In the genomic region with DNA sequence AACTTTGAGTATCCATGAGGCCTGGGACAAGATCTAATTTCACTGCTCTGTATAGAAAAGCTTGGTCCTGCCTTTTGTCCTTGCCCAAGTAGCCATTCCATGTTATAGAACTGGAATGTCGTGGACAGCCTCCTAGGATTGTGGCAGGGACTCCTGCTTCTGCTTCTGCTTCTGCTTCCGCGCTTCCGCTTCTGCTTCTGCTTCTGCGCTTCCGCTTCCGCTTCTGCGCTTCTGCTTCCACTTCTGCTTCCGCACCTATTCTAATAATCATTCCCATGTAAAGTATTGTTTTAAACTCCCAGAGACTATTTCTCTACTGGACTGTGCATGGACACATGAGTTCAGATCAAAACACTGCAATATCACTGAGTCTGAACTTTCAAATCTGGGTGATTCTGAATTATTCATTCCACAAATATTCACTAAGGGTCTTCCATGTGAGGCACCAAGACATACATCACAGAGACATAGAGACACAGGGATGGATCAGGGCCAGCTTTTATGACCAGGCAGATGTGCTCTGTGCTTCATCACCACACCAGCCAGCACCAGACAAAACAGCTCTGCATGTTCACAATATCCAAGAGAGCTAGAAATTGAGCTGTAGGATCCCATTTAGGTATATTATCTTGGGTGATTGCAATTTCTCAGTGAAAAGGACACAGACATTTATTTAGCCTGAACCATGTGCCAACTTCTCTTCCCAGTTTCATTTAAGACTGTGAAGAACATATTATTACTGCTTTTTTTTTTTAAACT, we compare ENCODE assay signal across 26 mouse cellular contexts.
"Had no signal": no experiment of that assay in that cellular context is flagged by ENCODE, and none has a peak within 500 bp of the region (broad histone marks: within the 10 kb centered on the region; RNA-seq: fewer than 3 reads in every experiment).

No protein-coding gene starts in this region.

- H3K27me3 ChIP-seq: heart, embryonic 12.5 days; hindbrain, embryonic 12.5 days; intestine, embryonic 15.5 days; kidney, embryonic 15.5 days; limb, embryonic 13.5 days; limb, embryonic 15.5 days; liver, embryonic 12.5 days had no signal

- DNase-seq: gastrocnemius, postnatal 14 days; gastrocnemius, postnatal 36 days; heart, adult 2 months; heart, postnatal 10 days; heart, postnatal 4 days; kidney, adult 11 months; kidney, adult 2 months; kidney, adult 9 months; kidney, postnatal 14 days; kidney, postnatal 36 days; layer of hippocampus, adult 9-11 months; layer of hippocampus, postnatal 36 days; left cerebral cortex, postnatal 4 days had no signal

- H3K4me2 ChIP-seq: heart, embryonic 12.5 days; hindbrain, embryonic 12.5 days; hindbrain, embryonic 14.5 days; intestine, embryonic 15.5 days; kidney, embryonic 15.5 days; limb, embryonic 13.5 days; limb, embryonic 15.5 days; liver, embryonic 12.5 days had no signal

- H3K9me3 ChIP-seq: heart, embryonic 12.5 days; hindbrain, embryonic 10.5 days; hindbrain, embryonic 12.5 days; intestine, embryonic 15.5 days; kidney, embryonic 15.5 days; limb, embryonic 13.5 days; limb, embryonic 15.5 days; liver, embryonic 12.5 days had no signal

- H3K4me1 ChIP-seq: heart, embryonic 12.5 days; hindbrain, embryonic 10.5 days; hindbrain, embryonic 12.5 days; intestine, embryonic 15.5 days; kidney, embryonic 15.5 days; limb, embryonic 13.5 days; limb, embryonic 15.5 days; liver, embryonic 12.5 days had no signal

- ATAC-seq: hindbrain, embryonic 16.5 days; inflammation-experienced regulatory T-cells, adult 6 months; intestine, embryonic 15.5 days; liver, embryonic 12.5 days had no signal

- H3K9ac ChIP-seq: heart, embryonic 12.5 days; hindbrain, embryonic 12.5 days; hindbrain, embryonic 14.5 days; intestine, embryonic 15.5 days; kidney, embryonic 15.5 days; limb, embryonic 13.5 days; limb, embryonic 15.5 days; liver, embryonic 12.5 days; liver, embryonic 14.5 days had no signal

- H3K36me3 ChIP-seq: heart, embryonic 12.5 days; hindbrain, embryonic 10.5 days; hindbrain, embryonic 12.5 days; intestine, embryonic 15.5 days; kidney, embryonic 15.5 days; limb, embryonic 13.5 days; limb, embryonic 15.5 days; liver, embryonic 12.5 days had no signal

- H3K4me3 ChIP-seq: heart, adult 2 months; heart, embryonic 12.5 days; hindbrain, embryonic 10.5 days; hindbrain, embryonic 12.5 days; intestine, embryonic 15.5 days; kidney, embryonic 15.5 days; limb, embryonic 13.5 days; limb, embryonic 15.5 days; liver, embryonic 12.5 days had no signal

- H3K27ac ChIP-seq: heart, adult 2 months; hindbrain, embryonic 10.5 days; hindbrain, embryonic 12.5 days; hindbrain, embryonic 14.5 days; intestine, embryonic 15.5 days; kidney, embryonic 15.5 days; kidney, postnatal 0 days; limb, embryonic 13.5 days; limb, embryonic 15.5 days; liver, embryonic 12.5 days; liver, embryonic 14.5 days had no signal
